Mouse (Mus musculus): ENCODE measurements around the gene Acsl5.

DNA sequence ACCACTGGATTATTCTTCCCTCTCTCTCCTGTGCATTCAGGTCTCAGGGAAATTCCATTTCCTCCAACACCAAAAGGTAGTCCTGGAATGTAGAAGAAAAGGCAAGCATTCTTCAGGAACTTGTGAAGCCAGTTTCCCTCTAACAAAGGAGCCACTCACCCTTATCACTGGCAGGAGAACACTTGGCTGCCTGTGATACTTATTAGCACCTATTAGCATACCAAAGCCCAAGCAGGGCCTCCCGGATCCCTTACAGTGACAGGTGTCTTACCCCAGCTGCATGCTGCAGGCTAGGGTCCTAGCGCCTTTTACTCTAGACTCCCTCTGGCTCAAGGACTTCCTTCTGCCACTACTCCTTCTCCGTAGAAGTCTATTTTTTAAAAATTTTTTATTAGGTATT lies 19.7 kb downstream of the Acsl5 start:
- TF ChIP-seq MAFK (IDR thresholded peaks at IDR 0.05; ENCODE audit: insufficient read depth, low read depth, low read length) (no peak), CHD2 (IDR thresholded peaks at IDR 0.05; ENCODE audit: low read depth, low read length) (no peak)
